24 mouse cellular contexts compared by ENCODE assay signal in the genomic region with DNA sequence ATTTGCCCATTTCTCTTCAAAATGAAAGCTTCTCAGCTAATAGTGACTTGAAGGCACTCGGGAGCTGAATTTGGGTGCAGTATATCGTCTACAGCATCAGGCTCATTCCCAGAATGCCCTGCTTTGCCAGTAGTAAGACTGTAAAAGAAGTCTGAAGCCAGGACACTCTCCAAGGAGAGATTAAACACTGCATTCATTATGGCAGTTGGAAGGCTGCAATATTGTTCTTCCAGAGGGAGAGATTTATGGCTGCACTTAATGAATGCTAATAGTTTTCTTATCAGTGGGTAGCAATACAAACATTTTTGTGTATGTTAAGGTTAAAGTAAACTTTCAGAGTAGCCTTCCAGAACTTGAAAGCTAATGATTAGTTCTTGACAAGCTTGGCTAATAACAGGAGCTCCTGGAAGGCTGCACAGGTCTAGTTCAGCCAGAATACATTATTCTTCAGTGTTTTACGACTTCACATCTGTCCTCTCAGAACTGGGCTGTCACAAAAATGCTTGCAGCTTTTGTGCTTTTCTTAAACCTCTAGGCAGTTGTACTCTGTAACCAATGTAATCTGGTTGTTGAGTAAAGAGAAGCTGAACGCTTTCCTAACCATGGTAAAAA.
DNase-seq lines count a peak whose midpoint lies in the region; ATAC-seq and TF ChIP-seq lines count a peak whose summit lies in the region.
"Had no signal": no experiment of that assay in that cellular context is flagged by ENCODE, and none has a peak within 500 bp of the region (broad histone marks: within the 10 kb centered on the region; RNA-seq: fewer than 3 reads in every experiment).

No protein-coding gene starts in this region.

- no peak for TF ChIP-seq POLR2A in heart, adult 2 months (IDR thresholded peaks at IDR 0.05; ENCODE audit: insufficient read depth, low read depth, low read length)

- no peak overlapping the region for H3K9ac ChIP-seq in intestine, embryonic 15.5 days
- H3K9ac ChIP-seq in intestine, postnatal 0 days (ENCODE audit: low read depth, low read length): no peak overlapping the region
- H3K9ac ChIP-seq in stomach, embryonic 15.5 days: no peak overlapping the region
- no peak overlapping the region for H3K9ac ChIP-seq in stomach, postnatal 0 days (ENCODE audit: low read length)
- H3K9ac ChIP-seq in heart, adult 2 months (ENCODE audit: low read depth, low read length): no peak overlapping the region
- H3K9ac ChIP-seq: embryonic facial prominence, embryonic 15.5 days; heart, embryonic 13.5 days; hindbrain, embryonic 12.5 days; liver, postnatal 0 days; midbrain, embryonic 15.5 days had no signal

- no peaks in the 10 kb centered on the region for H3K27me3 ChIP-seq in intestine, embryonic 15.5 days (replicated peaks)
- no peaks in the 10 kb centered on the region for H3K27me3 ChIP-seq in intestine, postnatal 0 days (replicated peaks; ENCODE audit: control insufficient read depth, insufficient read depth, low read length)
- no peaks in the 10 kb centered on the region for H3K27me3 ChIP-seq in stomach, embryonic 15.5 days (replicated peaks)
- H3K27me3 ChIP-seq in stomach, postnatal 0 days (ENCODE audit: control insufficient read depth, insufficient read depth, low read length): no peaks in the 10 kb centered on the region
- no peaks in the 10 kb centered on the region for H3K27me3 ChIP-seq in heart, adult 2 months (ENCODE audit: control insufficient read depth, insufficient read depth, low read length)
- no peaks in the 10 kb centered on the region for H3K27me3 ChIP-seq in midbrain, embryonic 10.5 days (ENCODE audit: low read depth, poor library complexity, severe bottlenecking)
- H3K27me3 ChIP-seq: embryonic facial prominence, embryonic 15.5 days; heart, embryonic 13.5 days; hindbrain, embryonic 12.5 days; megakaryocyte, embryonic 14.5 days; midbrain, embryonic 15.5 days had no signal

- intact Hi-C loops in heart, adult 2 months (cut with DNase I): no loop called here

- no peak for TF ChIP-seq CTCF in intestine, postnatal 0 days (IDR thresholded peaks at IDR 0.05; ENCODE audit: low read depth)
- TF ChIP-seq CTCF in stomach, postnatal 0 days (IDR thresholded peaks at IDR 0.05; ENCODE audit: low read depth): no peak
- TF ChIP-seq CTCF in heart, adult 2 months (IDR thresholded peaks at IDR 0.05): no peak

- peak; percentile 3 for DNase-seq in kidney, postnatal 14 days
- no peak for DNase-seq in kidney, postnatal 36 days
- DNase-seq in stomach, postnatal 0 days (ENCODE audit: low spot score): no peak
- DNase-seq in heart, adult 2 months: no peak
- no peak for DNase-seq in midbrain, embryonic 10.5 days (ENCODE audit: low spot score)
- DNase-seq: adrenal gland, postnatal 10 days; cerebellum, adult 18-20 months; cerebellum, postnatal 14 days; gastrocnemius, postnatal 14 days; heart, adult 18-20 months; heart, postnatal 14 days; liver, postnatal 0 days; lung, postnatal 36 days had no signal

- H3K4me1 ChIP-seq in intestine, embryonic 15.5 days (replicated peaks): no peaks in the 10 kb centered on the region
- H3K4me1 ChIP-seq in intestine, postnatal 0 days (replicated peaks; ENCODE audit: control insufficient read depth, insufficient read depth, low read length): no peaks in the 10 kb centered on the region
- no peaks in the 10 kb centered on the region for H3K4me1 ChIP-seq in stomach, embryonic 15.5 days
- H3K4me1 ChIP-seq in stomach, postnatal 0 days (replicated peaks; ENCODE audit: control insufficient read depth, insufficient read depth): no peaks in the 10 kb centered on the region
- H3K4me1 ChIP-seq in heart, adult 2 months (ENCODE audit: control insufficient read depth, insufficient read depth, low read length): no peaks in the 10 kb centered on the region
- no peaks in the 10 kb centered on the region for H3K4me1 ChIP-seq in midbrain, embryonic 10.5 days
- H3K4me1 ChIP-seq: embryonic facial prominence, embryonic 15.5 days; heart, embryonic 13.5 days; hindbrain, embryonic 12.5 days; megakaryocyte, embryonic 14.5 days; midbrain, embryonic 15.5 days had no signal

- no peak for TF ChIP-seq EP300 in stomach, postnatal 0 days (optimal IDR thresholded peaks at IDR 0.05)
- TF ChIP-seq EP300 in heart, adult 2 months (IDR thresholded peaks at IDR 0.05; ENCODE audit: insufficient read depth, low read depth, low read length): no peak

- H3K4me3 ChIP-seq in intestine, embryonic 15.5 days (replicated peaks): no peak overlapping the region
- H3K4me3 ChIP-seq in intestine, postnatal 0 days (ENCODE audit: low read depth, low read length): no peak overlapping the region
- no peak overlapping the region for H3K4me3 ChIP-seq in stomach, embryonic 15.5 days (replicated peaks)
- H3K4me3 ChIP-seq in stomach, postnatal 0 days (ENCODE audit: low read depth, low read length): no peak overlapping the region
- no peak overlapping the region for H3K4me3 ChIP-seq in heart, adult 2 months
- H3K4me3 ChIP-seq in midbrain, embryonic 10.5 days: no peak overlapping the region
- H3K4me3 ChIP-seq: embryonic facial prominence, embryonic 15.5 days; heart, embryonic 13.5 days; hindbrain, embryonic 12.5 days; layer of hippocampus, adult 2 months; megakaryocyte, embryonic 14.5 days; midbrain, embryonic 15.5 days had no signal

- H3K79me2 ChIP-seq in heart, adult 2 months (replicated peaks; ENCODE audit: control insufficient read depth, insufficient read depth, low read length): no peaks in the 10 kb centered on the region

- no peak overlapping the region for H3K27ac ChIP-seq in intestine, embryonic 15.5 days
- H3K27ac ChIP-seq in intestine, postnatal 0 days (ENCODE audit: low read depth, low read length): no peak overlapping the region
- no peak overlapping the region for H3K27ac ChIP-seq in stomach, embryonic 15.5 days
- no peak overlapping the region for H3K27ac ChIP-seq in stomach, postnatal 0 days (replicated peaks)
- H3K27ac ChIP-seq in heart, adult 2 months: no peak overlapping the region
- no peak overlapping the region for H3K27ac ChIP-seq in midbrain, embryonic 10.5 days (replicated peaks)
- H3K27ac ChIP-seq: embryonic facial prominence, embryonic 15.5 days; heart, embryonic 13.5 days; hindbrain, embryonic 12.5 days; layer of hippocampus, adult 2 months; midbrain, embryonic 15.5 days had no signal

- 33% methylated on average over 4 of the region's 4 CpGs for WGBS in intestine, embryonic 15.5 days
- WGBS in intestine, postnatal 0 days: 22% methylated on average over 4 of the region's 4 CpGs
- 31% methylated on average over 4 of the region's 4 CpGs for WGBS in stomach, embryonic 15.5 days
- 28% methylated on average over 4 of the region's 4 CpGs for WGBS in stomach, postnatal 0 days
- 71% methylated on average over 4 of the region's 4 CpGs for WGBS in heart, adult 2 months
- 87% methylated on average over 4 of the region's 4 CpGs for WGBS in midbrain, embryonic 10.5 days

- no peaks in the 10 kb centered on the region for H3K9me3 ChIP-seq in intestine, embryonic 15.5 days
- no peaks in the 10 kb centered on the region for H3K9me3 ChIP-seq in intestine, postnatal 0 days (ENCODE audit: control insufficient read depth)
- no peaks in the 10 kb centered on the region for H3K9me3 ChIP-seq in stomach, embryonic 15.5 days
- no peaks in the 10 kb centered on the region for H3K9me3 ChIP-seq in stomach, postnatal 0 days (ENCODE audit: control insufficient read depth, low read length)
- H3K9me3 ChIP-seq in midbrain, embryonic 10.5 days (replicated peaks): no peaks in the 10 kb centered on the region
- H3K9me3 ChIP-seq: embryonic facial prominence, embryonic 15.5 days; heart, embryonic 13.5 days; hindbrain, embryonic 12.5 days; midbrain, embryonic 15.5 days had no signal

- no peaks in the 10 kb centered on the region for H3K36me3 ChIP-seq in intestine, embryonic 15.5 days
- H3K36me3 ChIP-seq in intestine, postnatal 0 days (ENCODE audit: control insufficient read depth, insufficient read depth): no peaks in the 10 kb centered on the region
- no peaks in the 10 kb centered on the region for H3K36me3 ChIP-seq in stomach, embryonic 15.5 days
- H3K36me3 ChIP-seq in stomach, postnatal 0 days (ENCODE audit: control insufficient read depth, insufficient read depth, low read length): no peaks in the 10 kb centered on the region
- H3K36me3 ChIP-seq in heart, adult 2 months (ENCODE audit: control insufficient read depth, insufficient read depth, low read length): no peaks in the 10 kb centered on the region
- H3K36me3 ChIP-seq in midbrain, embryonic 10.5 days: no peaks in the 10 kb centered on the region
- H3K36me3 ChIP-seq: embryonic facial prominence, embryonic 15.5 days; heart, embryonic 13.5 days; hindbrain, embryonic 12.5 days; midbrain, embryonic 15.5 days had no signal

- ATAC-seq in intestine, embryonic 15.5 days: 0 out of 2 replicates have a peak, but pooled peaks have one; percentile 39
- ATAC-seq in intestine, postnatal 0 days: no peak
- ATAC-seq in stomach, embryonic 15.5 days (ENCODE audit: insufficient read depth, low FRiP score, low read depth): peak; percentile 39; the same call in 1 of the 2 replicates
- no peak for ATAC-seq in stomach, postnatal 0 days (ENCODE audit: low FRiP score, low TSS enrichment)
- ATAC-seq: forebrain, embryonic 16.5 days; liver, postnatal 0 days; midbrain, embryonic 15.5 days had no signal

- no peak overlapping the region for H3K4me2 ChIP-seq in intestine, embryonic 15.5 days (replicated peaks)
- H3K4me2 ChIP-seq in intestine, postnatal 0 days (replicated peaks; ENCODE audit: low read depth): no peak overlapping the region
- H3K4me2 ChIP-seq in stomach, embryonic 15.5 days: no peak overlapping the region
- H3K4me2 ChIP-seq in stomach, postnatal 0 days (replicated peaks; ENCODE audit: low read depth): no peak overlapping the region
- H3K4me2 ChIP-seq: embryonic facial prominence, embryonic 15.5 days; heart, embryonic 13.5 days; hindbrain, embryonic 12.5 days; liver, embryonic 11.5 days; midbrain, embryonic 15.5 days had no signal

Comparison
In these comparisons a context has a peak if more than half of its experiments do, and no peak if none do; other contexts are left out.
1. ATAC-seq: peak in intestine, embryonic 15.5 days (single experiment) and stomach, embryonic 15.5 days (single experiment); none in intestine, postnatal 0 days (single experiment) and stomach, postnatal 0 days (single experiment).